Mouse (Mus musculus) neural tube, embryonic 11.5 days (tissue): ENCODE measurements at regions not wholly inside any gene's neighbourhood (a gene's known extent, or its start where the extent isn't known, plus 50 kb on each side); places are given as distances from the start of the nearest gene placed in this dataset.

ENCODE experiments used
- ATAC-seq: fragments of 200-750 bp; cut with Nextera tagmentation; 2 replicates; pipeline ENCODE4 v1.8.0; 2017; ENCODE audit warnings: moderate number of reproducible peaks, mild to moderate bottlenecking, moderate TSS enrichment, moderate library complexity; ENCODE audit not compliant: insufficient read depth, low FRiP score, low TSS enrichment
- DNase-seq: peaks from one replicate; pipeline ENCODE4 v3.0.0-alpha.2; 2015; ENCODE audit warnings: low spot score
- H3K27ac ChIP-seq: fragments of 300-500 bp; sonication (generic); 2 replicates; pipeline ENCODE4 v1.5.1; 2014; ENCODE audit warnings: low read depth, mild to moderate bottlenecking, low read length
- H3K27me3 ChIP-seq: fragments of 300-500 bp; sonication (generic); 2 replicates; pipeline ENCODE4 v1.6.1; 2014; ENCODE audit warnings: mild to moderate bottlenecking, low read length, mixed read lengths; ENCODE audit not compliant: control insufficient read depth, insufficient read depth
- H3K36me3 ChIP-seq: fragments of 300-500 bp; sonication (generic); 2 replicates; pipeline ENCODE4 v1.6.1; 2014; ENCODE audit warnings: mild to moderate bottlenecking, low read length, moderate library complexity, mixed read lengths; ENCODE audit not compliant: control insufficient read depth, insufficient read depth
- H3K4me1 ChIP-seq: fragments of 300-500 bp; sonication (generic); 2 replicates; pipeline ENCODE4 v1.6.1; 2014; ENCODE audit warnings: low read length, mixed read lengths; ENCODE audit not compliant: control insufficient read depth, insufficient read depth
- H3K4me2 ChIP-seq: fragments of 300-500 bp; sonication (generic); 2 replicates; pipeline ENCODE4 v1.6.1; 2014; ENCODE audit warnings: low read depth, mild to moderate bottlenecking, moderate library complexity
- H3K4me3 ChIP-seq: fragments of 300-500 bp; sonication (generic); 2 replicates; pipeline ENCODE4 v1.5.1; 2014; ENCODE audit warnings: low read depth, low read length
- H3K9ac ChIP-seq: fragments of 300-500 bp; sonication (generic); 2 replicates; pipeline ENCODE4 v1.6.1; 2014; ENCODE audit warnings: mild to moderate bottlenecking, low read length
- H3K9me3 ChIP-seq: fragments of 300-500 bp; sonication (generic); 2 replicates; pipeline ENCODE4 v1.6.1; 2016; ENCODE audit warnings: low read length; ENCODE audit not compliant: control insufficient read depth
- WGBS: fragments of 180-500 bp; shearing (Covaris S2); extraction: QIAGEN DNeasy Blood & Tissue Kit; methylation state at CpG from one replicate; pipeline ENCODE4 v1.1.7; 2014; 5-methylcytosine and 5-hydroxymethylcytosine counted together

DNA sequence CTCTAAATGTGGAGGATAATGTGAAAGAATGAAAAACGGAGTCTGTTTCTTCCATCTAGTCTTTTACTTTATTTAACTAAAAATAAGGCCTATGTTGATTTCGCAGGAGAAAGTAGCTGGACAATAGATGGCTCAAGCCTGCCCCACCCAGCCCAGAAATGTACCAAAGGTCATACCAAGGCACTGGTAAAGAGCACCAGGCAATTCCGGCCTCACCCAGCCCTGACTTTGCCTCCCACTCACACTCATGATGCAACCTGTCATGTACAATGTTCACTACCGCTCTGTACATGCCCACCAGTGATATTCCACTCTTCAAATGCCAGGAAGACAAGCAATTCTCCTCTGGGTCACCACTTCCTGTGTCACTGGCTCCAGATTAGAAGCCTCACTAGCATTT lies 564.9 kb downstream of the Insc start:
- H3K4me3 ChIP-seq, result no peak overlapping the region
- H3K4me2 ChIP-seq, result no peak overlapping the region
- WGBS, result 92% methylated on average over 4 of the region's 4 CpGs
- H3K27me3 ChIP-seq, result no peaks in the 10 kb centered on the region
- H3K27ac ChIP-seq, result no peak overlapping the region
- H3K4me1 ChIP-seq, result no peaks in the 10 kb centered on the region
- H3K9ac ChIP-seq, result no peak overlapping the region
- H3K36me3 ChIP-seq, result no peaks in the 10 kb centered on the region
- no peaks in the 10 kb centered on the region for H3K9me3 ChIP-seq
- ATAC-seq, result no peak
- no peak for DNase-seq

DNA sequence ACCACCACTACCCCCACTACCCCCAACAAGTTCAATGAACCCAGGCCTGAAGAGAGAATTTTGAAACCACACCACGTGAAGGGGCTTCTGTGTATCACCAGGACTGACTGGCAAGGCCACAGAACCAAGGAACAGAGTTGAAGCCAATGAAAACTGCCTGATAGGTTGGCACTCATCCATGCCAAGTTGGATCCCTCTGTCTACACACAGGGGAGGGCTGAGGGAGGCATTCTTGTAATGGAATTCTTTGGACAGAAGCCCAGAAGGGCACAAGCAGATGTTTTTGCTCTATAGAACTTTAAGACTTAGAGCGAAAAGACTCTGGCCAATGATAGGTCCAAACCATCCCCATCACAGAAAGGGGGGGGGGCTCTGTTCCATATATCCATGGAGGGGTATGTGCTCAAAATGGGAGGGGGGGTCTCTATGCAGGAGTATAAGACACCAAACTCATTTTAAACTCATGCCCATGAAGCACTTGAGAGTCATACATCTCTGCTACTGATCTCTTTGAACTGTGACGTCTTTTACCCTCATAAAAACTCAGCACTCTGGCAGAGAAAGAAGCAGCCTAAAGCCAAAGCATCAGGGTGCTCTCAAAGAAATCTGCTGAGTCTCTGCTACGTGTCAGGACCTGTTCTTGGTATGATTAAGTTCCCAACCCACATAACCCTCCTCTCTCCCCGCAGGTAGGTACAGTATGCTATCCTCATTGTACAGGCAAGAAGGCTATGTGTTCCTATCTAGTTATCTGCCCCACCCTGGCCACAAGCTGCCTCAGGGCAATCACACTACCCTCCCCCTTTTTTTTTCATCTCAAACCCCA lies 567.1 kb downstream of the Insc start:
- Histone ChIP-seq H3K9ac (no peak overlapping the region), H3K36me3 (no peaks in the 10 kb centered on the region), H3K9me3 (no peaks in the 10 kb centered on the region), H3K27me3 (no peaks in the 10 kb centered on the region), H3K4me1 (no peaks in the 10 kb centered on the region), H3K4me3 (no peak overlapping the region), H3K27ac (no peak overlapping the region), H3K4me2 (no peak overlapping the region)
- DNase-seq (no peak), ATAC-seq (no peak)
- WGBS, result 71% methylated on average over 5 of the region's 5 CpGs

DNA sequence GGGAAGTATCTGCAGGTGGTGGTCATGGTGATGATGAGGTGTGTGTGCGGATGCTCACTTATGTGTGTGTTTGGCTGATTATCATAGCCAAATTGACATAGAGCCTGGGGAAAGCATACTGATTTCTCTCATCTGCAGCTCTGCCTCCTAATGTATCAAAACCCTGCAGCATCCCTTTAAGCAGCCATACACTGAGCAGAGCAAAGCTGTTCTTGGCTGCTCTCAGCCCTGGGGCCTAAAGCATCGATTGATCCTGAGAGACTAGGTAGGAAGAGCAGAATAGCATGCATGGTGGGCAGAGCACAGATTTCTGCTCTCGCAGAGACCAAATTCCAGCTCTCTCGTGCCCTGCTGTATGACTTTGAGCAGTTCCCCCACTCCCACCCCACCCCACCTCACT lies 576.0 kb downstream of the Insc start:
- WGBS, result 76% methylated on average over 4 of the region's 4 CpGs
- no peaks in the 10 kb centered on the region for H3K9me3 ChIP-seq
- ATAC-seq, result no peak

DNA sequence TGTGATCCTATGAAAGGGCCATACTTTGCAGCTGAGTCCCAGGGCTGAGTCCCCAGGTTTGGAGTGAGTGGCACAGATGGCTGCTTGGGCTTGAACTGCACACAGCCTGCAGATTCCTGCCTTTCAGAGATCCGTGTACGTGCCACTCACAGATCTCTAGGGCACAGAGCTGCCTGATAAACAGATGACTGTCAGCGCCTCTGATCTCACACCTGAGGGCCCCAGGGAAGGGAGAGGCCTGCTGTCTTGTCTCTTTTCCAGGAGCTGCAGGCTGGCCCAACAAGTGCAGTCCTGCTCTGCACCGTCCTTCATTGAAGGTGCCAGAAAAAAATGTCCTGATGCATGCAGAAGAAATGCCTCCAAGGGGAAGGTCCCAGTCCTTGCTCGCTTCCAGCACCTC lies 579.5 kb downstream of the Insc start:
- DNase-seq (no peak), ATAC-seq (no peak)
- 78% methylated on average over 5 of the region's 5 CpGs for WGBS
- Histone ChIP-seq H3K4me2 (no peak overlapping the region), H3K36me3 (no peaks in the 10 kb centered on the region), H3K9ac (no peak overlapping the region), H3K27ac (no peak overlapping the region), H3K4me3 (no peak overlapping the region), H3K9me3 (no peaks in the 10 kb centered on the region), H3K4me1 (no peaks in the 10 kb centered on the region), H3K27me3 (no peaks in the 10 kb centered on the region)

More for the DNA sequence above, 576.0 kb downstream of the Insc start:
- DNase-seq, result no peak
- H3K4me3 ChIP-seq, result no peak overlapping the region
- no peak overlapping the region for H3K27ac ChIP-seq
- H3K4me1 ChIP-seq, result no peaks in the 10 kb centered on the region
- no peak overlapping the region for H3K4me2 ChIP-seq
- H3K27me3 ChIP-seq, result no peaks in the 10 kb centered on the region
- H3K36me3 ChIP-seq, result no peaks in the 10 kb centered on the region
- H3K9ac ChIP-seq, result no peak overlapping the region

DNA sequence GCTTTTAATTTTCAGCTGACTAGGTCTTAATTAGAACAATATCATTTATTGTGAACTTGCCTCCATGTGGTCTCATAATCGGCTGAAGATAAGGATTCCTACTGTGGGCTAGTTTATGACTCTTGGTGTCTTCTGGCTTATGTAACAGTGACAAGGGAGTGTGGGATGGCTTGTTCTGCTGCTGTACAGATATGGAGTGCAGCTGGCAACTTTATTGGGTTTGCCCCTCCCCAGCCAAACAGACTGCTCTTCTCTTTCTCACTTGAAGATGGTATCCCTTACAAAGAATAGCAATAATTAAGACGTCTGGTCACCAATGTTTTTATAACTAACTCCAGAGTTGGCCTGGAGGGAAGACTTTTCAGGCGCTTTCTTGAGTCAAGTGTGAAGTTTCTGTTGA lies 584.8 kb downstream of the Insc start:
- no peak overlapping the region for H3K4me2 ChIP-seq
- H3K36me3 ChIP-seq, result no peaks in the 10 kb centered on the region
- ATAC-seq (no peak), DNase-seq (no peak)
- H3K4me1 ChIP-seq, result no peaks in the 10 kb centered on the region
- H3K4me3 ChIP-seq, result no peak overlapping the region
- no peak overlapping the region for H3K27ac ChIP-seq
- WGBS, result 67% methylated on average over 3 of the region's 3 CpGs
- no peaks in the 10 kb centered on the region for H3K9me3 ChIP-seq
- H3K27me3 ChIP-seq, result no peaks in the 10 kb centered on the region
- no peak overlapping the region for H3K9ac ChIP-seq

DNA sequence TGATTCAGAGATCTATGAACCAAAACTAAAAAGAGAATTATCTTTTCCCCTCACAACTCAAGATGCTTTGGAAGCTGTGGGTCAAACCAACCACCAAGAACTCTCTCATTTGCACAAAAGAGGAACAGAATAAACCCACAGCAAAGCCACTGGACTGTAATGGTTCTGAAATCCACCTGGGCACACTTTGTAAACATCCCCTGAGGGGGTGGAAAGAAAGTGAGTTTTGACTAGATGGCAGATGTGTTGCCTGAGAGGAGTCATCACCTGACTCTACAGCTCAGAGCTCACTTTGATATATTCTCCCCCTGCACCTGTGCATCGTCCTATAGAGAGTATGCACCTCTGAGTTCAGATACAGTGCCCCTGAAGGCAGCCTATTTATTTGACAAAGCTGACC lies 588.2 kb downstream of the Insc start:
- no peak for DNase-seq
- 80% methylated on average over 1 of the region's 1 CpGs for WGBS
- no peak overlapping the region for H3K4me3 ChIP-seq
- H3K27me3 ChIP-seq, result no peaks in the 10 kb centered on the region
- H3K4me2 ChIP-seq, result no peak overlapping the region
- no peaks in the 10 kb centered on the region for H3K4me1 ChIP-seq
- H3K9me3 ChIP-seq, result no peaks in the 10 kb centered on the region
- H3K36me3 ChIP-seq, result no peaks in the 10 kb centered on the region
- ATAC-seq, result no peak
- no peak overlapping the region for H3K9ac ChIP-seq
- H3K27ac ChIP-seq, result no peak overlapping the region

DNA sequence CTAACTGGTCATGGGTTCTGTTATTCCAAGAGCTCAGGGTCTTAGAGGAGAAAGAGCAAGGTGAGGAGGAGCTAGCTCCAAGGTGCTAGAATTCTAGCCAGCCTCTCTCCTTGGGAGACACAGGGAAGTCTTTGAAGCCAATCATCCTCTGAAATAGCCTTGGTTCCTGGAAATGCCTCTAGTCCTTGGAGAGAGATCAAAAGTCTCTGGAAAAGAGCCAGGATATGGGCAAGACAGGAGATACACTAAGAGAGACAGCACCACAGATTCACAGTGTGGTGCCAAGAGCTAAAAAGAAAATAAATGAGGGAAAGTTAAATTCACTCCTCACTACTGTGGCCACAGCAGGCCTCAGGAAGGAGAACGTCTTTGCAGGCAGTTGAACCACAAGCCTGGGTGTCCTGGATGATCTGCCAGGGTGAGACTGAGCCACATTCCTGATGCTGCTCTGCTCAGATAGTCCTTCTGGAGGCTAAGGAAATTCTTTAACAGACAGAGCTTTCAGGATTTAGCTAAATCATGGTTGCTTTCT lies 589.6 kb downstream of the Insc start:
- no peaks in the 10 kb centered on the region for H3K36me3 ChIP-seq
- no peaks in the 10 kb centered on the region for H3K27me3 ChIP-seq
- no peak for ATAC-seq
- no peaks in the 10 kb centered on the region for H3K9me3 ChIP-seq
- 57% methylated on average over 1 of the region's 1 CpGs for WGBS
- H3K4me2 ChIP-seq, result no peak overlapping the region
- no peak overlapping the region for H3K27ac ChIP-seq
- no peaks in the 10 kb centered on the region for H3K4me1 ChIP-seq
- DNase-seq, result no peak
- H3K4me3 ChIP-seq, result no peak overlapping the region
- H3K9ac ChIP-seq, result no peak overlapping the region

DNA sequence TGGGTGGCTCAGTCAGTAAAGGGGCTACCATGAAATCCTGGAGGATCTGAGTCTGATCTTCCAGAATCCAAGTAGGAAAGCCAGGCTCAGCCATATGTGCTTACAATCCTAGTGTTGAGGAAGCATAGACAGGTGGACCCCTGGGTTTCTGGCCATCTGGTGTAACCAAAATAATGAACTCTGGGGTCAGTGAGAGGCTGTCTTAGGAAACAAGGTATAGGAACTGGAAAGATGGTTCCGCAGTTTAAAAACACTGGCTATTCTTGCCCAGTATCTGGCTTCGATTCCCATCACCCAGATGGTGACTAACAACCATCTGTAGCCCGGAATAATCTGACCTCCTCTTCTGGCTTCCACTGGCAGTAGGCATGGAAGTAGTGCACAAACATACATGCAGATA lies 591.6 kb downstream of the Insc start:
- ATAC-seq, result no peak
- Histone ChIP-seq H3K4me1 (no peaks in the 10 kb centered on the region), H3K27ac (no peak overlapping the region), H3K4me2 (no peak overlapping the region), H3K27me3 (no peaks in the 10 kb centered on the region), H3K9ac (no peak overlapping the region), H3K4me3 (no peak overlapping the region), H3K36me3 (no peaks in the 10 kb centered on the region), H3K9me3 (no peaks in the 10 kb centered on the region)
- DNase-seq, result no peak
- 91% methylated on average over 3 of the region's 3 CpGs for whole genome bisulfite sequencing

DNA sequence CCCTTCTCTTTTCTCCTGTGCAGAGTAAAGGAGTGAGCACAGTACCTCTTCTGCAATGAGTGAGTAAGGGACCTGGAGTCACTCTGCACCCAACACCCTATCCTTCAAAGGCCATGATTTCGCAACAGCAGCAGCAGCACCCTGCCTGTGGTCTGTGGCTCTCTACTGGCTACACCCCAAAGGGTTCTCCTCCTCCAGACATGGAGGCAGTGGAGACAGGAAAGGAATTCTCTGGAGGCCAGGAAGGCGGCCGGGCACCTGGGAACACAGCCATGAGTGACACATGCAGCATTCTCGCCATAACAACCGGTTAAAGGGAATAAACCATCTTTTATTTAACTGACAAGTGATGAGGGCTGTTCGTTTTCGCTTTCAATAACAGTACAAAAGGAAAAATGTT lies 596.7 kb downstream of the Insc start:
- DNase-seq (no peak), ATAC-seq (no peak)
- no peak overlapping the region for H3K9ac ChIP-seq
- H3K36me3 ChIP-seq, result no peaks in the 10 kb centered on the region
- no peak overlapping the region for H3K27ac ChIP-seq
- no peaks in the 10 kb centered on the region for H3K9me3 ChIP-seq
- no peak overlapping the region for H3K4me2 ChIP-seq
- no peak overlapping the region for H3K4me3 ChIP-seq
- H3K4me1 ChIP-seq, result no peaks in the 10 kb centered on the region
- H3K27me3 ChIP-seq, result no peaks in the 10 kb centered on the region
- WGBS, result 73% methylated on average over 7 of the region's 7 CpGs
